Mouse (Mus musculus) small intestine, adult 2 months (tissue): ENCODE results near the gene S100z.

Experiments used
- CTCF ChIP-seq: fragments of 200-500 bp; IDR thresholded peaks from 2 replicates; pipeline ENCODE4 v1.5.1; 2012; ENCODE audit warnings: low read depth, mild to moderate bottlenecking, control low read depth, inconsistent platforms, low read length, moderate library complexity, mixed read lengths; ENCODE audit not compliant: insufficient replicate concordance, insufficient read length; ENCODE audit errors: extremely low read depth
- POLR2A ChIP-seq: fragments of 200-500 bp; IDR thresholded peaks from 2 replicates; pipeline ENCODE4 v1.6.1; 2012; ENCODE audit warnings: low read depth, mild to moderate bottlenecking, control low read depth, inconsistent platforms, low read length, moderate library complexity

- no peak for TF ChIP-seq CTCF
- no peak for TF ChIP-seq POLR2A
Observed at GRCm38 (mm10) chr13:95474294-95474693, 4.2 kb downstream of the S100z start.
